Mouse (Mus musculus) c-Kit-negative CD71-positive TER-119-positive erythroid progenitor cells, embryonic 14.5 days (primary cell): Measurements from ENCODE around the gene Ss18l1.

Source experiments
- DNase-seq: peaks from one replicate; pipeline ENCODE4 v3.0.0-alpha.2; 2013; ENCODE audit warnings: low read depth, low spot score

Gene Ss18l1

GRCm38 (mm10) chr2:180040406-180040805, 1.9 kb upstream of the Ss18l1 start:
- no peak for DNase-seq

- DNase-seq: peak; percentile 36
Observed at GRCm38 (mm10) chr2:180041577-180042255, 593 bp upstream of the Ss18l1 start.

GRCm38 (mm10) chr2:180042858-180043515, 678 bp downstream of the Ss18l1 start:
- DNase-seq: no peak

GRCm38 (mm10) chr2:180045283-180045682, 3.0 kb downstream of the Ss18l1 start:
- no peak for DNase-seq

GRCm38 (mm10) chr2:180047580-180047979, 5.3 kb downstream of the Ss18l1 start:
- no peak for DNase-seq

- no peak for DNase-seq
Observed at GRCm38 (mm10) chr2:180047980-180048635, 5.8 kb downstream of the Ss18l1 start.

- peak; percentile 67 for DNase-seq
Observed at GRCm38 (mm10) chr2:180050986-180051385, 8.7 kb downstream of the Ss18l1 start.

- DNase-seq: no peak
Observed at GRCm38 (mm10) chr2:180051986-180052733, 9.9 kb downstream of the Ss18l1 start.

GRCm38 (mm10) chr2:180053001-180053400, 10.7 kb downstream of the Ss18l1 start:
- no peak for DNase-seq

- no peak for DNase-seq
Observed at GRCm38 (mm10) chr2:180063338-180064131, 21.2 kb downstream of the Ss18l1 start.

- no peak for DNase-seq
Observed at GRCm38 (mm10) chr2:180069770-180070480, 27.6 kb downstream of the Ss18l1 start.

GRCm38 (mm10) chr2:180070481-180071453, 28.5 kb downstream of the Ss18l1 start, which contains the start of gene Mtg2:
Gene Mtg2 (plus strand): TSS chr2:180070588.
- DNase-seq: peak; percentile 81

GRCm38 (mm10) chr2:180071671-180072070, 29.4 kb downstream of the Ss18l1 start:
- DNase-seq: no peak

GRCm38 (mm10) chr2:180072886-180073285, 30.6 kb downstream of the Ss18l1 start:
- no peak for DNase-seq

- DNase-seq: no peak
Observed at GRCm38 (mm10) chr2:180077622-180078021, 35.3 kb downstream of the Ss18l1 start.

- no peak for DNase-seq
Observed at GRCm38 (mm10) chr2:180080680-180081079, 38.4 kb downstream of the Ss18l1 start.

GRCm38 (mm10) chr2:180083063-180083462, 40.8 kb downstream of the Ss18l1 start:
- no peak for DNase-seq

- DNase-seq: no peak
Observed at GRCm38 (mm10) chr2:180084565-180084964, 42.3 kb downstream of the Ss18l1 start.

- DNase-seq: no peak
Observed at GRCm38 (mm10) chr2:180085926-180086636, 43.8 kb downstream of the Ss18l1 start.
